In genomic region chr2:167347361-167347760, GRCm38 (mm10) we compare ENCODE assay signal across 9 mouse cellular contexts. TPM values are rescaled to one million over a fixed set of nuclear protein-coding genes. Genes with fewer than 3 reads are reported as not detected.
DNase-seq lines count a peak whose midpoint lies in the region; ATAC-seq lines count a peak whose summit lies in the region.
"Had no signal": no experiment of that assay in that cellular context is flagged by ENCODE, and none has a peak within 500 bp of the region (broad histone marks: within the 10 kb centered on the region; RNA-seq: fewer than 3 reads in every experiment).

No protein-coding gene starts in this region.

- no peak overlapping the region for H3K27ac ChIP-seq in kidney, embryonic 15.5 days
- no peak overlapping the region for H3K27ac ChIP-seq in embryonic facial prominence, embryonic 12.5 days
- no peak overlapping the region for H3K27ac ChIP-seq in intestine, embryonic 15.5 days

- WGBS in kidney, embryonic 15.5 days: 75% methylated on average over 4 of the region's 4 CpGs
- 78% methylated on average over 4 of the region's 4 CpGs for WGBS in embryonic facial prominence, embryonic 12.5 days
- 72% methylated on average over 4 of the region's 4 CpGs for WGBS in intestine, embryonic 15.5 days

- H3K36me3 ChIP-seq in kidney, embryonic 15.5 days: no peaks in the 10 kb centered on the region
- H3K36me3 ChIP-seq in embryonic facial prominence, embryonic 12.5 days: no peaks in the 10 kb centered on the region
- no peaks in the 10 kb centered on the region for H3K36me3 ChIP-seq in intestine, embryonic 15.5 days

- H3K27me3 ChIP-seq in kidney, embryonic 15.5 days: peaks cover 8% of the 10 kb centered on the region; the same call in 1 of the 2 replicates
- peaks cover 6% of the 10 kb centered on the region; the same call in 1 of the 2 replicates for H3K27me3 ChIP-seq in embryonic facial prominence, embryonic 12.5 days
- H3K27me3 ChIP-seq in intestine, embryonic 15.5 days (replicated peaks): no peaks in the 10 kb centered on the region

- H3K9me3 ChIP-seq in kidney, embryonic 15.5 days (replicated peaks): no peaks in the 10 kb centered on the region
- H3K9me3 ChIP-seq in embryonic facial prominence, embryonic 12.5 days: no peaks in the 10 kb centered on the region
- H3K9me3 ChIP-seq in intestine, embryonic 15.5 days: no peaks in the 10 kb centered on the region

- no peak for DNase-seq in kidney, postnatal 36 days
- DNase-seq in naive thymus-derived CD4-positive, alpha-beta T cell, adult 2 months (ENCODE audit: low read depth): peak; percentile 44
- no peak for DNase-seq in right cerebral cortex, postnatal 25 days
- DNase-seq in adrenal gland, postnatal 14 days: no peak
- DNase-seq in thymus, postnatal 14 days: no peak
- DNase-seq: embryo, embryonic 11 days had no signal

- peak overlapping the region; percentile 83 for H3K4me2 ChIP-seq in kidney, embryonic 15.5 days
- peak overlapping the region; percentile 90 for H3K4me2 ChIP-seq in embryonic facial prominence, embryonic 12.5 days (replicated peaks)
- H3K4me2 ChIP-seq in intestine, embryonic 15.5 days (replicated peaks): peak overlapping the region; percentile 82; the same call in 1 of the 2 replicates

- ATAC-seq in kidney, embryonic 15.5 days (replicated peaks; ENCODE audit: low FRiP score): no peak
- ATAC-seq in embryonic facial prominence, embryonic 12.5 days (ENCODE audit: insufficient number of reproducible peaks, insufficient read depth, low FRiP score, low TSS enrichment): no peak
- ATAC-seq in intestine, embryonic 15.5 days: no peak

- peak overlapping the region; percentile 76 for H3K4me3 ChIP-seq in kidney, embryonic 15.5 days (replicated peaks)
- H3K4me3 ChIP-seq in embryonic facial prominence, embryonic 12.5 days: peak overlapping the region; percentile 83
- H3K4me3 ChIP-seq in intestine, embryonic 15.5 days (replicated peaks): peak overlapping the region; percentile 92; the same call in 1 of the 2 replicates

- peaks cover 71% of the 10 kb centered on the region for H3K4me1 ChIP-seq in kidney, embryonic 15.5 days
- peaks cover 17% of the 10 kb centered on the region for H3K4me1 ChIP-seq in embryonic facial prominence, embryonic 12.5 days
- peaks cover 23% of the 10 kb centered on the region for H3K4me1 ChIP-seq in intestine, embryonic 15.5 days (replicated peaks)

- no peak overlapping the region for H3K9ac ChIP-seq in kidney, embryonic 15.5 days
- no peak overlapping the region for H3K9ac ChIP-seq in embryonic facial prominence, embryonic 12.5 days
- H3K9ac ChIP-seq in intestine, embryonic 15.5 days: no peak overlapping the region

RNA-seq across cellular contexts. Expression of gene B4galt5, which starts 1.6 kb away (rescaled TPM):
- polyA plus RNA-seq in kidney, embryonic 15.5 days (2015; fragmentation: Nextera tagmentation; extraction: Ambion mirVana): 9.6 and 12.7 TPM in 2 replicates
- polyA plus RNA-seq in embryonic facial prominence, embryonic 12.5 days (2016; fragmentation: Nextera tagmentation; extraction: Ambion mirVana): 14.5 and 19.7 TPM in 2 replicates
- polyA plus RNA-seq in intestine, embryonic 15.5 days (2015; fragmentation: Nextera tagmentation; extraction: Ambion mirVana): 9.6 and 10.8 TPM in 2 replicates
- 75.6 and 77.7 TPM in 2 replicates for total RNA-seq in adrenal gland, postnatal 14 days (2021)
